Mouse (Mus musculus): ENCODE data around the gene Klhl29. TPM values are rescaled to one million over a fixed set of nuclear protein-coding genes. Genes with fewer than 3 reads are reported as not detected.

The Klhl29 gene
- polyA plus RNA-seq, 1 experiment from 2014 or later, result 0.64 TPM

DNA sequence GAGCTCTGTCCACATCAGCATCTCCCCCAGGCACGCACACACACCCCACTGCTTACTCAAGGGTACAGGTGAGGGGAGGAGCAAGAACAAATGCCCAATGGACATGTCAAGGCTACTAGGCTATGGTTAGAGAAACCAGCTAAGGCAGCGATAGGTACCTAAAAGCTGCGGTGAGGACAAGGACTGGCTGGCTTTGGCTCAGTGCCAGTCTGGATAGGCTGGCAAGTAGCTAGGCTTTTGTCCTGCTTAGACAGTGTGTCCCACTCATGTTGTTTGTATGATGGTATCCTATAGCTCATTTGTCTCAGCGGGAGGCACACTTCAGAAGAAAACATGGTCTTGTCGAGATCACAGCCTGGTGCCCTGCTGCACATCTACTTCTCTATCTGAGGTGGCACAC lies 258.9 kb downstream of the Klhl29 start:
- DNase-seq (ENCODE audit: low spot score) (no peak), ATAC-seq (ENCODE audit: low FRiP score, low TSS enrichment) (no peak)
- Histone ChIP-seq H3K4me2 (replicated peaks; ENCODE audit: low read depth) (no peak overlapping the region), H3K36me3 (ENCODE audit: control insufficient read depth, insufficient read depth, low read length) (no peaks in the 10 kb centered on the region), H3K4me1 (replicated peaks; ENCODE audit: control insufficient read depth, insufficient read depth) (no peaks in the 10 kb centered on the region), H3K9ac (ENCODE audit: low read length) (no peak overlapping the region), H3K9me3 (ENCODE audit: control insufficient read depth, low read length) (no peaks in the 10 kb centered on the region), H3K27me3 (ENCODE audit: control insufficient read depth, insufficient read depth, low read length) (no peaks in the 10 kb centered on the region), H3K27ac (replicated peaks) (no peak overlapping the region), H3K4me3 (ENCODE audit: low read depth, low read length) (no peak overlapping the region)
- no peak for TF ChIP-seq EP300 (optimal IDR thresholded peaks at IDR 0.05)
- TF ChIP-seq CTCF (IDR thresholded peaks at IDR 0.05; ENCODE audit: low read depth), result no peak
- 83% methylated on average over 5 of the region's 5 CpGs for WGBS

DNA sequence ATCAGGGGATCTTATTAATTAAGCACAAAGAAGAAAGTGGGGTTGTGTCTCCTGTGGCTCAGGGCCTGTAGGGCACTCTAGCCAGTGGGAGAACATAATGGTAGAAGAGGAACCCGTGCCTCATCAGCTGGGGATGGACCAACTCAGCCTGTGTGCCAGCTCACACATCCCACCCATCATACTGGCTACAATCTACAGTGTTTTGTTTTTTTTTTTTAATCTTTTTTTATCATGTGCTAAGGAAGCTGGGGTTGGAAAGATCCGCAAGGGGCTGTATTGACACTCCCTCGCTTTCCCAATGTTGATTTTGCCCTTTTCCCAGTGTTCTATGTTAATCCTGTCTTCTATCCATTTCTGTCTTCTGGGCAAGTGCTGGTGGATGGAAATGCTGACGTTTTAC lies 260.9 kb downstream of the Klhl29 start:
- Histone ChIP-seq H3K36me3 (ENCODE audit: control insufficient read depth, insufficient read depth, low read length) (no peaks in the 10 kb centered on the region), H3K27ac (replicated peaks) (no peak overlapping the region), H3K9ac (ENCODE audit: low read length) (no peak overlapping the region), H3K4me1 (replicated peaks; ENCODE audit: control insufficient read depth, insufficient read depth) (no peaks in the 10 kb centered on the region), H3K4me3 (ENCODE audit: low read depth, low read length) (no peak overlapping the region), H3K27me3 (ENCODE audit: control insufficient read depth, insufficient read depth, low read length) (no peaks in the 10 kb centered on the region), H3K9me3 (ENCODE audit: control insufficient read depth, low read length) (no peaks in the 10 kb centered on the region), H3K4me2 (replicated peaks; ENCODE audit: low read depth) (no peak overlapping the region)
- TF ChIP-seq EP300 (optimal IDR thresholded peaks at IDR 0.05), result no peak
- TF ChIP-seq CTCF (IDR thresholded peaks at IDR 0.05; ENCODE audit: low read depth), result no peak
- 69% methylated on average over 4 of the region's 4 CpGs for WGBS
- ATAC-seq (ENCODE audit: low FRiP score, low TSS enrichment) (no peak), DNase-seq (ENCODE audit: low spot score) (no peak)

DNA sequence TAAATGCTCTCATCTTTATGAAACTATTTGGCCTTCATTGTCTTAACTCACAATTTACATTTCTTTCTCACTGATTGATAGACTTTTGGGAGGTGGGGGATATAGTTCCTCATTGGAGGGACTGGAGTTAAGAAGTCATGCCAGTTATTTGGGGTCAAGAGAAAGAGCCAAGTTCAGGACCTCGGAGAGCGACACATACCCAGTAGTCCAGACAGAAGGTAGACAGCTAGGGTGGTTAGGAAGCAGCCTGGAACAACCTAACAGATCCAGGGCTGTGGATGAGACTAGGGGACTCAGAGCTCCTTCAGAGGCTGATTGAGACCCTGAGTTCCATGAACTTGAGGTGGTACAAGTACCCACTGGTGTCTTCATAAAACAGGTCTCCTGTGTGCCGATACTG lies 264.1 kb downstream of the Klhl29 start:
- Histone ChIP-seq H3K9ac (ENCODE audit: low read length) (no peak overlapping the region), H3K4me2 (replicated peaks; ENCODE audit: low read depth) (no peak overlapping the region), H3K36me3 (ENCODE audit: control insufficient read depth, insufficient read depth, low read length) (no peaks in the 10 kb centered on the region), H3K27ac (replicated peaks) (no peak overlapping the region), H3K27me3 (ENCODE audit: control insufficient read depth, insufficient read depth, low read length) (no peaks in the 10 kb centered on the region), H3K4me1 (replicated peaks; ENCODE audit: control insufficient read depth, insufficient read depth) (no peaks in the 10 kb centered on the region), H3K9me3 (ENCODE audit: control insufficient read depth, low read length) (no peaks in the 10 kb centered on the region), H3K4me3 (ENCODE audit: low read depth, low read length) (no peak overlapping the region)
- DNase-seq (ENCODE audit: low spot score) (peak; percentile 26), ATAC-seq (ENCODE audit: low FRiP score, low TSS enrichment) (no peak)
- 55% methylated on average over 3 of the region's 3 CpGs for WGBS
- TF ChIP-seq EP300 (optimal IDR thresholded peaks at IDR 0.05), result no peak
- TF ChIP-seq CTCF (IDR thresholded peaks at IDR 0.05; ENCODE audit: low read depth), result no peak

DNA sequence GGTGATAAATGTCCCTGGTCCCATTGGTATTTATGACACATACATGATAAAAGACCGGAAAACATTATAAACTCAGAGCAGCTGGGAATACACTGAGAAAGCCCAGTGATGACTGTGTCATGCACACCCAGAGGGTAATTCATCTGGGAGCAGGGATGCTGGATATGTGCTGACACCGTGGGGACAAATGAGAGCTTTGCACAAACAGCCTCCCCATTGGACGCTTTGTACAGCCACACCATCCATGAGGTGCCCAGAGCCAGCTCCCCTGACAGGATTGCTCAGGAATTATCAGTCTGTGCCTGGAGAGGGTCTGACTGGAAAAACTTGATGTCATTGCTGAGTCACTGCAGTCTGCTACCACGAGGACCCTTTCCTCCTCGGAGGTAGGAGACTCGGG lies 266.9 kb downstream of the Klhl29 start:
- DNase-seq (ENCODE audit: low spot score) (no peak), ATAC-seq (ENCODE audit: low FRiP score, low TSS enrichment) (peak; percentile 22; the same call in 1 of the 2 replicates)
- no peaks in the 10 kb centered on the region for H3K36me3 ChIP-seq (ENCODE audit: control insufficient read depth, insufficient read depth, low read length)
- H3K9ac ChIP-seq (ENCODE audit: low read length), result no peak overlapping the region
- no peaks in the 10 kb centered on the region for H3K27me3 ChIP-seq (ENCODE audit: control insufficient read depth, insufficient read depth, low read length)
- H3K9me3 ChIP-seq (ENCODE audit: control insufficient read depth, low read length), result no peaks in the 10 kb centered on the region
- WGBS, result 41% methylated on average over 6 of the region's 6 CpGs
- H3K27ac ChIP-seq (replicated peaks), result no peak overlapping the region
- H3K4me1 ChIP-seq (replicated peaks; ENCODE audit: control insufficient read depth, insufficient read depth), result no peaks in the 10 kb centered on the region
- H3K4me3 ChIP-seq (ENCODE audit: low read depth, low read length), result no peak overlapping the region
- TF ChIP-seq EP300 (optimal IDR thresholded peaks at IDR 0.05), result no peak
- no peak for TF ChIP-seq CTCF (IDR thresholded peaks at IDR 0.05; ENCODE audit: low read depth)
- H3K4me2 ChIP-seq (replicated peaks; ENCODE audit: low read depth), result no peak overlapping the region

DNA sequence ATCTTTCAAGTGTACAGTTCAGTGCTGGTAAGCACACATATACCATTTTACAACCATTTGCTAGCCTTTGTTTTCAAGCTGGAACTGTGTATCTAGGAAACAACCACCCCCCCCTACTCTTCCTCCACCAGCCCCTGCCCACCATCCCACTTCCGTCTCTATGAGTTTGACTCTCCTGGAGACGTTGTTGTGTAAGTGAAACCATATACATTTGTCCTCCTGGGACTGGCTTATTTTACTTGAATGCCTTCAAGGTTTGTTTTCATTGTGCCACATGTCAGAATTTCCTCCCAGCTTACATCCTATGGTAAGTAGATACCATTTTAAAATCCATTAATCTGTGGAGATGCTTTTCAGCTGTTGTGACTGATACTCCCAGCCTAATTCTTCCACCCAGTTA lies 267.7 kb downstream of the Klhl29 start:
- Histone ChIP-seq H3K9ac (ENCODE audit: low read length) (no peak overlapping the region), H3K4me1 (replicated peaks; ENCODE audit: control insufficient read depth, insufficient read depth) (no peaks in the 10 kb centered on the region), H3K36me3 (ENCODE audit: control insufficient read depth, insufficient read depth, low read length) (no peaks in the 10 kb centered on the region), H3K9me3 (ENCODE audit: control insufficient read depth, low read length) (no peaks in the 10 kb centered on the region), H3K27me3 (ENCODE audit: control insufficient read depth, insufficient read depth, low read length) (no peaks in the 10 kb centered on the region), H3K4me3 (ENCODE audit: low read depth, low read length) (no peak overlapping the region), H3K4me2 (replicated peaks; ENCODE audit: low read depth) (no peak overlapping the region), H3K27ac (replicated peaks) (no peak overlapping the region)
- 58% methylated on average over 2 of the region's 2 CpGs for WGBS
- DNase-seq (ENCODE audit: low spot score), result no peak
- no peak for TF ChIP-seq EP300 (optimal IDR thresholded peaks at IDR 0.05)
- no peak for TF ChIP-seq CTCF (IDR thresholded peaks at IDR 0.05; ENCODE audit: low read depth)
- no peak for ATAC-seq (ENCODE audit: low FRiP score, low TSS enrichment)

DNA sequence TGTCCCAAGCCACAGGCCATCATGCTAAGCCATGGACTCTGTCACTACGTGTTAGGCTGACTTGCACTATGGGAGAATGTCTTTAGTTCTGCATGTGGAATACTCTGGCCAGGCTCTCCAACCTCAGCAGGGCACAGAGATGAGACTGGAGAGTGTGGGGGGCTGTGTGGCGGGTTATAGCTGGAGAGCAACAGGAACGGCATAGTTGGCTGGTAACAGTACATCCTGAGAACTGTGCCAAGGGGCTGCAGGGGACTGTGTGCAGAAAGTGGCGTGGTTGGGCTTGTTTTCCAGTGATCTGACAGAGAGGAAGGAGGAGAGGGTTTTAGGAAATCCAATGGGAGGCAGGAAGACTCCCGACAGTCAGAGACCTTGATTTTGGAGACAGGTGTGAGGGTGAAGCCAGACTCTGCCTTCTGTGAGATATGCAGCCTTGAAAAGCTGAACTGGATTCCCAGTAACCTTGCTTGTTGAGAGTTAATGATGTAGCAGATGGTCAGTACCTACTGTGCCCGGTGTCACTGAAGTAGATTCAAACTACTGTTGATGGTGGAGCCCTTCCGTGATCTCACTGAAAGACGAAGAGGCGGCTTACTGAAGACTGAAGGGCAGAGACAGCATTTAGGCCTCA lies 270.9 kb downstream of the Klhl29 start:
- H3K4me1 ChIP-seq (replicated peaks; ENCODE audit: control insufficient read depth, insufficient read depth), result no peaks in the 10 kb centered on the region
- H3K9me3 ChIP-seq (ENCODE audit: control insufficient read depth, low read length), result no peaks in the 10 kb centered on the region
- TF ChIP-seq EP300 (optimal IDR thresholded peaks at IDR 0.05) (no peak), CTCF (IDR thresholded peaks at IDR 0.05; ENCODE audit: low read depth) (no peak)
- ATAC-seq (ENCODE audit: low FRiP score, low TSS enrichment), result no peak
- no peak overlapping the region for H3K4me2 ChIP-seq (replicated peaks; ENCODE audit: low read depth)
- DNase-seq (ENCODE audit: low spot score), result no peak
- H3K27me3 ChIP-seq (ENCODE audit: control insufficient read depth, insufficient read depth, low read length), result no peaks in the 10 kb centered on the region
- H3K27ac ChIP-seq (replicated peaks), result no peak overlapping the region
- no peak overlapping the region for H3K4me3 ChIP-seq (ENCODE audit: low read depth, low read length)
- WGBS, result 85% methylated on average over 9 of the region's 9 CpGs
- no peaks in the 10 kb centered on the region for H3K36me3 ChIP-seq (ENCODE audit: control insufficient read depth, insufficient read depth, low read length)
- H3K9ac ChIP-seq (ENCODE audit: low read length), result no peak overlapping the region
